Mouse (Mus musculus) hindbrain, embryonic 14.5 days (tissue): Measurements from ENCODE around the gene Spns3. TPM values are rescaled to one million over a fixed set of nuclear protein-coding genes. Genes with fewer than 3 reads are reported as not detected.

Experiments
- ATAC-seq: fragments of 200-750 bp; cut with Nextera tagmentation; 2 replicates; pipeline ENCODE4 v1.8.0; 2017; ENCODE audit warnings: moderate number of reproducible peaks, mild to moderate bottlenecking, moderate TSS enrichment, moderate library complexity; ENCODE audit not compliant: low FRiP score
- DNase-seq: peaks from one replicate; pipeline ENCODE4 v3.0.0-alpha.2; 2015; ENCODE audit warnings: low spot score
- H3K27ac ChIP-seq: fragments of 300-500 bp; sonication (generic); 2 replicates; pipeline ENCODE4 v1.5.1; 2014; ENCODE audit warnings: mild to moderate bottlenecking, moderate library complexity
- H3K27me3 ChIP-seq: fragments of 300-500 bp; sonication (generic); 2 replicates; pipeline ENCODE4 v1.6.1; 2014; ENCODE audit warnings: mild to moderate bottlenecking, low read length, mixed read lengths; ENCODE audit not compliant: control insufficient read depth, insufficient read depth
- H3K36me3 ChIP-seq: fragments of 300-500 bp; sonication (generic); replicated peaks from 2 replicates; pipeline ENCODE4 v1.6.1; 2014; ENCODE audit not compliant: control insufficient read depth, insufficient read depth
- H3K4me1 ChIP-seq: fragments of 300-500 bp; sonication (generic); replicated peaks from 2 replicates; pipeline ENCODE4 v1.6.1; 2014; ENCODE audit warnings: antibody characterized with exemption, low read length, mixed read lengths; ENCODE audit not compliant: control insufficient read depth, insufficient read depth
- H3K4me2 ChIP-seq: fragments of 300-500 bp; sonication (generic); replicated peaks from 2 replicates; pipeline ENCODE4 v1.6.1; 2014; ENCODE audit warnings: mild to moderate bottlenecking, moderate library complexity
- H3K4me3 ChIP-seq: fragments of 300-500 bp; sonication (generic); replicated peaks from 2 replicates; pipeline ENCODE4 v1.5.1; 2014; ENCODE audit warnings: mild to moderate bottlenecking, low read length
- H3K9ac ChIP-seq: fragments of 300-500 bp; sonication (generic); 2 replicates; pipeline ENCODE4 v1.6.1; 2014
- H3K9me3 ChIP-seq: fragments of 300-500 bp; sonication (generic); 2 replicates; pipeline ENCODE4 v1.6.1; 2016; ENCODE audit warnings: low read length; ENCODE audit not compliant: control insufficient read depth
- WGBS: fragments of 180-500 bp; shearing (Covaris S2); extraction: QIAGEN DNeasy Blood & Tissue Kit; methylation state at CpG from one replicate; pipeline ENCODE4 v1.1.7; 2014; 5-methylcytosine and 5-hydroxymethylcytosine counted together
- polyA plus RNA-seq: library from polyadenylated mRNA; unstranded; fragments of >200 nt; fragmentation: Nextera tagmentation; extraction: Ambion mirVana; gene quantifications from 2 replicates; pipeline ENCODE4 v1.2.1, GENCODE M21; 2014

Gene Spns3
- polyA plus RNA-seq, 1 experiment from 2014 or later = 0.11 TPM

DNA sequence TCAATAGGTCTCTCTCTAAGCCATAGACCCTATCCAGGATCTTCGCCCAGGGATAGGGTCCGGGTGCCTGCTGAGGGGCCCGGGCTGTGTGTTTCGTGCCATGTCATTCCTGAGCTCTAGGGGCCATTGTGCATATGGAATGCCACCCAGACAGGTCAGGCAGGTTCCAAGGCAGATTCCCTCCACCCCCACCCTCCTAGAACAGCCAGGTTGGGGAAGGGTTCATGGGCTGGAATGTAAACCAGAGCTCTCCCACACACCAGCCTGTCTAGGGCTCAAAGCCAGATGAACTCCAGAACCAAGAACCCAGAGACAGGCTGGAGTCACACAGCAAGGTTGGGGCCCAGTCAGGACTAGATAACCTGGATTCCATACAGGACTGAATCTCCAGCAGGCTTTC is 76.8 kb downstream of the Spns3 start:
- H3K4me2 ChIP-seq = no peak overlapping the region
- H3K4me3 ChIP-seq = no peak overlapping the region
- H3K4me1 ChIP-seq = peaks cover 31% of the 10 kb centered on the region
- DNase-seq (no peak), ATAC-seq (no peak)
- WGBS = 91% methylated on average over 4 of the region's 4 CpGs
- no peaks in the 10 kb centered on the region for H3K9me3 ChIP-seq
- H3K36me3 ChIP-seq = peaks cover 14% of the 10 kb centered on the region; the same call in 1 of the 2 replicates
- H3K9ac ChIP-seq = no peak overlapping the region
- no peak overlapping the region for H3K27ac ChIP-seq
- H3K27me3 ChIP-seq = no peaks in the 10 kb centered on the region

DNA sequence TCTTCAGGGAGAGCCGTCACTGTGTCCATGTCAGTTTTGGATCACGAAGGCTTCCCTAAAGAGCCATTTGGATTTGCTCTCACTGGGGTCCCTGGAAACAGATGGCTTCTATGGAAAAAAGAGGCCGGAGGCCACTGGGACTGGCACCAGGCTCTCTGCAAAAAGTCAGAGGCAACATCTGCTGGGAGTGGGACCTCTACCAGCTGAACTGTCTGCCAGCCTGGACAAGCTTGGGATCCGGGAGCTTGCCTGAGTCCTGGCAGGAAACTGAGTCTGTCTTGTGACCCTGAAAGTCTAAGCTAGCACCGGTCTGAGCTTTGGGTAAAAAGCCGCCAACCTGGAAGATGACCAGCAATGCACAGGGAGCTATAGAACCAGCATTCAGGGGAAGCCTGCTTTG is 78.9 kb downstream of the Spns3 start:
- WGBS = 74% methylated on average over 6 of the region's 6 CpGs
- Histone ChIP-seq H3K4me1 (peaks cover 17% of the 10 kb centered on the region), H3K4me3 (no peak overlapping the region), H3K27ac (no peak overlapping the region), H3K27me3 (no peaks in the 10 kb centered on the region), H3K36me3 (peaks cover 14% of the 10 kb centered on the region; the same call in 1 of the 2 replicates), H3K9me3 (no peaks in the 10 kb centered on the region), H3K4me2 (no peak overlapping the region), H3K9ac (no peak overlapping the region)
- no peak for DNase-seq
- no peak for ATAC-seq

DNA sequence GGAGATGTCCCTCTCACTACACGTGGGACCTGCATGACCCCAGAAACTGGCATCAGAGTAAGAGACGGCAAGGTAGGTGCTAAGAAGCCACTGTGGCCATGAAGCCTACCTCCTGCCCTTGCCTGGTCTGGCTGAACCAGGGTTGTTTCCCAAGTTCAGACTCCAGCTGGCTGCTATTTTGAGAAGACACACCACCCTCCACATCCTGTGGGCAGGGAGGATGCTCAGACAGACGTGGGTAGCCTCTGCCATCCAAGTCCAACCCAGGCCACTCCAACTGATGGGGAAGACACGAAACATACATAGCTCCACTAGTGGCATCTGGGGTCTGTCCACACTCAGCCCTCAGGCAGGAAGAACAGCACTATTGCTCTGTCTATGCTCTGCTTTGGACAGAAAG is 80.3 kb downstream of the Spns3 start:
- Histone ChIP-seq H3K9me3 (no peaks in the 10 kb centered on the region), H3K4me1 (peaks cover 12% of the 10 kb centered on the region; the same call in 1 of the 2 replicates), H3K4me3 (no peak overlapping the region), H3K36me3 (peaks cover 18% of the 10 kb centered on the region; the same call in 1 of the 2 replicates), H3K4me2 (no peak overlapping the region), H3K9ac (no peak overlapping the region), H3K27me3 (no peaks in the 10 kb centered on the region), H3K27ac (no peak overlapping the region)
- ATAC-seq (no peak), DNase-seq (no peak)
- 79% methylated on average over 4 of the region's 4 CpGs for WGBS

DNA sequence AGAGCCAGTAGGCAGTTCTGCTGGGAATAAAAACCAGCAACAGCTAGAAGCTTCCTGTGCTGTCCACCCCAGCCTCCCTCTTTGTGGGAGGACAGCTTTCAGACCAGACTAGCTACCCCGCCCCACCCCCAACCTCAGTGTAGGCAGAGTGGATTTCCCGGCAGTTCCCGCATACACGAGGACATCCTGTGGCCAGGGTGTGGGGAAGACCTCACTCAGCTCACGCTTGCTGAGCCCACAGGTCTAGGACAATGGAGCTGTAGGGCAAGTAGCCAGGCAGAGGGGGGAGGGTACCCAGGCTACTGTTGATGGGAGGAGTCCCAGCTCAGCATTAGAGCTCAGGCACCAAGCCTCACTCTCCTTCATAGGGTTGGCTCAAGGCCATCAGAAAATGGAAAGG is 81.1 kb downstream of the Spns3 start:
- H3K4me1 ChIP-seq = peaks cover 12% of the 10 kb centered on the region; the same call in 1 of the 2 replicates
- H3K9ac ChIP-seq = no peak overlapping the region
- H3K4me3 ChIP-seq = no peak overlapping the region
- 25% methylated on average over 5 of the region's 5 CpGs for WGBS
- H3K27ac ChIP-seq = no peak overlapping the region
- H3K27me3 ChIP-seq = no peaks in the 10 kb centered on the region
- ATAC-seq = peak; percentile 70
- no peak overlapping the region for H3K4me2 ChIP-seq
- H3K36me3 ChIP-seq = peaks cover 17% of the 10 kb centered on the region; the same call in 1 of the 2 replicates
- peak; percentile 64 for DNase-seq
- H3K9me3 ChIP-seq = no peaks in the 10 kb centered on the region

DNA sequence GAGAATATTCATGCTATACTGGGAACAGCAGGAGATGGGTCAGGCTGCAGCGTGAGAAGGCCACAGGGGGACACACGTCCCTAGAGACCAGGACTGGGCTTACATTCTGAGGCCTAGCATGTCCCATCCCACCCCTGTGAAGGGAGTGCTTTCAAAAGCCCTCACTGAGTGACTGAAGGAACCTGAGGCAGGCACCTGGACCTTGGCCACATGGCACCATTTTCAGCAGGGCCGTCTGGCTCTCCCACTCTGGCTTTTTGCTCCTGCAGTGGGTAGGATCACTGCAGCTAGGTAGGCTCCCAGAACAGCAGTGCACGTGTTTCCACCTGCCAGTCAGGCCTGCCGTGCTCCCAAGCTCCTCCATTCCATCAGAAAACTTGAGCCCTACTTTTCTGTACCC is 81.8 kb downstream of the Spns3 start:
- Histone ChIP-seq H3K4me1 (peaks cover 12% of the 10 kb centered on the region; the same call in 1 of the 2 replicates), H3K9ac (no peak overlapping the region), H3K4me2 (no peak overlapping the region), H3K9me3 (no peaks in the 10 kb centered on the region), H3K27ac (peak overlapping the region; percentile 3; the same call in 1 of the 2 replicates), H3K36me3 (peaks cover 12% of the 10 kb centered on the region; the same call in 1 of the 2 replicates), H3K27me3 (no peaks in the 10 kb centered on the region), H3K4me3 (no peak overlapping the region)
- WGBS = 70% methylated on average over 5 of the region's 5 CpGs
- no peak for DNase-seq
- ATAC-seq = no peak

DNA sequence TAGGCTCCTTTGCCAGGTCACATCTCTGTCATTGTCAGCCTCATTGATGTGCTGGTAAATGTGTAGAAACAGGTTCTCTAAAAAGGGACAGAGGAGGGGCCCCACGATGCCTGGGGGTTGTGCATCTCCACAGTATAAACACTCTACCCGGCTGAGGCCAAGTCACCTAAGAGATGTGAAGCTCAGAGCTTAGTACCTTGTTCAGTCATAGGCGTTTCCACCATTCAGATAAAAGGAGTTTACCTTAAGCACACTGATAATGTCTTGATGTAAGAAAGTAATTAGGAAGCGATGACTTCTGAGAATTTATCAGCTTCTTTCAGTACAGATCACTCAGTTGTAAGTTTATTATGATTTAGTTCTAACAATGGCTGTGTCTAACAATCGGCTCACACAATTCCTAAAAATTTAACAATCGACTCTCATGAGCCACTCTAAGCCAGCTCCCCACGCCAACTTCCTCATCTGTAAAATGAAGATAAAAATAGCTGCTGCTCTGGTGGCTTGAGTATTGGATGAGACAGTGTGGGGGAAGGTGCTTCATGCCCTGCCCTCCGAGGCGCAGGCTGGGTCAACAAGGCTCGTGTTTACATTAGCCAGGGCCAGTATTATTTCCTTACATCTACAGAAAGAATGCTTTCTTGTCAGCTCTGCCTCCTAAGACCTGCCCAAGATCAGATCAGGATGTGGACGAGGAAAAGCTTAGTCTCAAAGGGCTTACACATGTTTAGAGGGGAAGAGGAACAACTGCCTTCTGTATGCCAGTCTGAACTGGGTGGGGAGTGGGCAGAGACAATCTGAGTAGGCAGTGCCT is 83.4 kb downstream of the Spns3 start:
- no peak overlapping the region for H3K9ac ChIP-seq
- H3K4me3 ChIP-seq = no peak overlapping the region
- H3K4me2 ChIP-seq = no peak overlapping the region
- no peaks in the 10 kb centered on the region for H3K9me3 ChIP-seq
- peaks cover 12% of the 10 kb centered on the region; the same call in 1 of the 2 replicates for H3K4me1 ChIP-seq
- ATAC-seq (no peak), DNase-seq (no peak)
- WGBS = 71% methylated on average over 11 of the region's 11 CpGs
- no peaks in the 10 kb centered on the region for H3K27me3 ChIP-seq
- 0 out of 2 replicates have a peak overlapping the region, but pooled peaks have one; percentile 23 for H3K27ac ChIP-seq
- H3K36me3 ChIP-seq = peaks cover 22% of the 10 kb centered on the region

DNA sequence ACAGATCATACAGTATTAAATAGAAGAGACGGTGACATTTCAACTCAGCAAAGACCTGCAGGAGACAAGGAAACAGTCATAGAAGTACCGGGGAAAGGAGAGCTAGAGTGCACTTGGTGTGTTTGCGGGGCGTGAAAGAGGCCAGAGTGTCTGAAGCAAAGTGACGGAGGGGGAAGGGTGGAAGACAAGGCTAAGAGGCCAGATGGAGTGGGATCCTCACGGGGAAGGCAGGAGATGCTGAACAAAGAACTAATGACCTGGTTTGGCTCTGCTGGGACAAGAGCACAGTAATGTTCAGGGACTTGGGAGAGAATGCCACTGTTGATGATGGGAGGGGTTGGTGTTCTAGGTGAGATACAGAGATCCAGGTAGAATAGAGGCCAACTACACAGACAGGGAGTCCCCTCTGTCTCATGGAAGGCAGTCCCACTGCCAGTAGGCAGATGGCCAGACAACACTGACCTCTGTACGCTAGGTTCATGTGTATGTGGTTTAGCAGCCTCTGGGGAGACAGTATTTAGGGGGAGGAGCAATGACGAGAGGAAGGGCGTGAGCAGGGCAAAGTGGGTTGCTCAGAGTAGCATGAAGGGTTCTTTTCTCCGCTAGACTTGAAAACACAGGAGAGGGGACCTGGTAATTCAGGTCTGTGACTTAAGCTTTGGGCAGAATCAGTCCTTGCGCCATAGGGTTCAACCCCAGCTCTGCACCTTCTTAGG is 84.2 kb downstream of the Spns3 start:
- H3K9me3 ChIP-seq = no peaks in the 10 kb centered on the region
- H3K36me3 ChIP-seq = peaks cover 30% of the 10 kb centered on the region
- H3K4me2 ChIP-seq = no peak overlapping the region
- 63% methylated on average over 11 of the region's 11 CpGs for WGBS
- ATAC-seq (no peak), DNase-seq (no peak)
- no peak overlapping the region for H3K9ac ChIP-seq
- H3K4me1 ChIP-seq = peaks cover 12% of the 10 kb centered on the region; the same call in 1 of the 2 replicates
- H3K27me3 ChIP-seq = no peaks in the 10 kb centered on the region
- H3K27ac ChIP-seq = no peak overlapping the region
- H3K4me3 ChIP-seq = no peak overlapping the region

DNA sequence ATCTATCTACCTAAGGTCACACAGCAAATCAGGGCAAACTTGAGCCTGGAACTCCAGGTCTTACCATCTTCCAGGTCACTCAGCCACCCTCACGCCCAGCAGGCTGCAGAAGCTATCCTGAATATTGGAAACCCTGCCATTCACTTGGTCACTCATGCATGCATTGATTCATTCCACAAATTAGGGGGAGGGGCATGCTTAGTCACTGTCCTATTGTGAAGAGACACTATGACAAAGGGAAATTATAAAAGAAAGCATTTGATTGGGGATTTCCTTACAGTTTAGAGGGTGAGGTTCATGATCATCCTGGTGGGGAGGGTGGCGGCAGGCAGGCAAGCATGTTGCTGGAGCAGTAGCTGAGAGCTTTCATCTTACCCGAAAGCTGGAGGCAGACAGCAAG is 85.5 kb downstream of the Spns3 start:
- no peak for DNase-seq
- Histone ChIP-seq H3K9ac (no peak overlapping the region), H3K4me1 (peaks cover 12% of the 10 kb centered on the region; the same call in 1 of the 2 replicates), H3K4me3 (no peak overlapping the region), H3K27me3 (no peaks in the 10 kb centered on the region), H3K9me3 (no peaks in the 10 kb centered on the region), H3K4me2 (no peak overlapping the region), H3K27ac (no peak overlapping the region), H3K36me3 (peaks cover 42% of the 10 kb centered on the region)
- no peak for ATAC-seq
- whole genome bisulfite sequencing = 54% methylated on average over 3 of the region's 3 CpGs

DNA sequence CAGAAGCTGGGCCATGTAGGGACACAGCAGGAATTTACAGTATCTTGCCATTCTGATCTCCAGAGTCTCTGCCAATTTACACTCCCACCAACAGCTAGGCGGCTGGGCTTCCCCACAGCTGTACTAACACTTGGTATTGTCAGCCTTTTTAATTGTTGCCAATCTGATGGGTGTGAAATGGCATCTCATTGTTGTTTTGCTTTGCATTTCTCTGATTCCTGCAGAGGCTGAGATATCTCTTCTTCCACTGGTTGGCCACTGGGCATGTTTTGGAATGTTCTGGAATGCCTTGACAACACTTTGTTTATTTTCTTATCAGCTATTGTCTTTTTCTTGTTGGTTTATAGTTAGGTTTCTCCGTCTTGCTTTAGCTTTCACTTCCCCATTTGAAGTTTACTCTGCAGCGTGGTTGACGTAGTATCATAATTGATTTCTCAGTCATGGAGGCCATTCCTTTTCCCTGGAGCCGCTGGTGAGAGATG is 88.8 kb downstream of the Spns3 start:
- no peaks in the 10 kb centered on the region for H3K4me1 ChIP-seq
- H3K27ac ChIP-seq = no peak overlapping the region
- H3K27me3 ChIP-seq = no peaks in the 10 kb centered on the region
- peaks cover 67% of the 10 kb centered on the region for H3K36me3 ChIP-seq
- H3K9ac ChIP-seq = no peak overlapping the region
- DNase-seq = no peak
- no peak overlapping the region for H3K4me2 ChIP-seq
- H3K9me3 ChIP-seq = no peaks in the 10 kb centered on the region
- no peak for ATAC-seq
- 33% methylated on average over 5 of the region's 5 CpGs for WGBS
- no peak overlapping the region for H3K4me3 ChIP-seq
